Mouse (Mus musculus) brain, embryonic 14.5 days (tissue): ENCODE results near the gene Opcml.

Experiments used
- CTCF ChIP-seq: fragments of 200-500 bp; IDR thresholded peaks from 2 replicates; pipeline ENCODE4 v1.5.1; 2012; ENCODE audit warnings: inconsistent platforms, mild to moderate bottlenecking, moderate library complexity, borderline replicate concordance; ENCODE audit not compliant: insufficient read depth, insufficient read length; ENCODE audit errors: extremely low read depth
- POLR2A ChIP-seq: fragments of 200-500 bp; IDR thresholded peaks from 2 replicates; pipeline ENCODE4 v1.6.1; 2012; ENCODE audit warnings: mild to moderate bottlenecking, inconsistent platforms, borderline replicate concordance; ENCODE audit not compliant: poor library complexity, insufficient read depth, insufficient read length, severe bottlenecking; ENCODE audit errors: extremely low read depth

DNA sequence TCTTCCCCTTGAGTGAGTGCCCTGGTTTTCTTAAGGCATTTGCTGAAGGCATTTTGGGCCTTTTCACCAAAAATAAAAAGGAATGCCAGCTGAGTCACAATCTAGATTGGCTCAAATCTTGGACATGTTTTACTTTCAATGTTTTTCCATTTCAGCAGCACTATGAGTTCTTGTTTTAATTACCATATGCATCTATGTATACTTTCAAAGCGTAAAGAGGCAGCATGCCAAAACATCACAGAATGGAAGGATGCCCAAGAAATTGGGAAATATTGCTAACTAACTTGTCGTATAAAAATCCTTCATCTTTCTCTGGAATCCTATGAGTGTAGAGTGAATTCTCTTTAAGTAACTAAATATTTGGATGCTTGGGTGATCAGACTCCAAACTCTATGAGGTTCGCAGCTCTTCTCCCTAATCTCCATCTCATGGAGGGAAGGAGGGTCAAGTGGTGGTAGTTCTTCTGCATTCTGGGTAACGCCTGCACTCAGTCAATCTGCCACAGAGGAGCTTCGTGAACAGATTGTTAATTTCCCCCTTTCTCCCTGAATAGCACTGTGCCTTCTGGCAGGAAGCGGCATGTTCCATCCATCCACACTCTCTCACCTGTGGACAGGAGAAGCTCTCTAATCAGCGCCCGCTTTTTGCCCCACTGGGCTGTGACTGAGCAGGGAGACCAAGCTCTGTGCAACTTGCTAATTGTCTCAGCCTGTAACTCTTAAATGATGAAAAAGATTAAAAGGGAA, 435.4 kb downstream of the Opcml start:
- TF ChIP-seq POLR2A, result no peak
- TF ChIP-seq CTCF, result no peak
